Mouse (Mus musculus): ENCODE measurements around the gene Eml6.

Eml6 gene

GRCm38 (mm10) chr11:29751013-29751412, 274.8 kb downstream of the Eml6 start:
- DNase-seq (ENCODE audit: low spot score in 2 of 2): no peak

DNA sequence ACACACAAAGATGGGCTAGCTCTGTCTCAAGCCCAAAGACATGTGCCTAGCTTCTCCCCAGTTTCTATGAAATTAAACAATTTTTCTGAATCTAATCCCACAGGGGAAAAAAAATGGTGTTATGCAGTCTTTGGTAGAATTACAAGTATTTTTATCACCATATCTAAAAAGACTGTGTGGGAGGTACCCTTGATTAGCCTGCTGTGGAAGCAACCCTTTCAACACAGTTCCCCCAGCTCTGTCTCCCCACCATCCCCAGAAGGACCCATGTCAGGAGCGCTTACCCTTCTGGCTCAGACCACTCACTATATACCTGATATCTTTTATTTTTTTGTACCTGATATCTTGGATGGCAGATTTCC, 276.4 kb downstream of the Eml6 start:
- DNase-seq (ENCODE audit: low spot score in 2 of 2): no peak

DNA sequence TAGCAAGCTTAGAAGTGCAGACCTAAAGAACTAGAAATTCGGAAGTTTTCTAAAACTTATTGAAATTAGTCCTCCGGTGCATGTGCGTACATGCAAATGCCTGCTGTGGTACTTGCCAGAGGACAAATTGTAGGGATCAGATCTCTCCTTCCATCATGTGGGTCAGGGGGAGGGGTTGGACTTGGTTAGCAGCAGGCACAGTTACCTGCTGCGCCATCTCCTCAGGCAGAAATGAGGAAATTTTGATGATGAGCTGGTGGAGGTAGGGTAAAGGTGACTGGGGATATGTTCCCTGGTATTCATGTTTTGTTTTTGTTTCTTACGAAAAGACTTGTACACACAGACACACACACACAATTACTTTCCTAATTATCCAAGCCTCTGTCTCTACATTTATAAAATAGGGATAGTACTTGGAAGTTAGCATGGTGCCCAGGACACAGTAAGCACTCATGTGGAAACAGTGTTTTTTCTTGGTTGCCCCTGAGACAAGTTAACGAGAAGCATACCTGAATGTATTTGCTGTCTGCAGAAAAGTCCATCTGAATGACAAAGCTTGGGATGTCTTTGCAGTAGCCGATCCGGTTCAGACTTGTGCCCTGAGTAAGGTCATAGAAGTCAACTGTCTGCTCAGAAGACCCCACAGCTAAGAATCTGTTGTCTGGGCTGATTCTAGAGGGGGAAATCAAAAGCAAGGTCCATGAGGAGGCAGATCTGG, 276.9 kb downstream of the Eml6 start:
- DNase-seq (ENCODE audit: low spot score in 2 of 2): no peak

DNA sequence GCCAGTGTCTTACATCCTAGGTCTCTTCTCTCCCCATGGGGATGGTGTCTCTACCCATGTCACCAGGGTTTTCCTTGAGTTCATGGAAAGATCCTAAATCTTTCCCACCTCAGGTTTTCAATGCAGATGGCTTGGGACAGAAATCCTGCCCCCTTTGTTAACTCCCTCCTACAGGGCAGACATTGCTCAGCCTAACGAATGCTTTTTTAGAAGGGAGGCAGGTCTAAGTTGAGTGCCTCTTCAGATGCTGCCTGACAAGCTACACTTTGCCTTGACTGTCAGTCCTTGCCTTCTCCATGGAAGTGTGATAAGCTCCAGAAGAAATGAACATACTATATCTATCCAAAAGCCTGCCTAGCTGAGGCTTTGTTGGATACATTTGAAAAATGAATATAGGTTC, 278.0 kb downstream of the Eml6 start:
- DNase-seq (ENCODE audit: low spot score in 2 of 2): no peak

DNA sequence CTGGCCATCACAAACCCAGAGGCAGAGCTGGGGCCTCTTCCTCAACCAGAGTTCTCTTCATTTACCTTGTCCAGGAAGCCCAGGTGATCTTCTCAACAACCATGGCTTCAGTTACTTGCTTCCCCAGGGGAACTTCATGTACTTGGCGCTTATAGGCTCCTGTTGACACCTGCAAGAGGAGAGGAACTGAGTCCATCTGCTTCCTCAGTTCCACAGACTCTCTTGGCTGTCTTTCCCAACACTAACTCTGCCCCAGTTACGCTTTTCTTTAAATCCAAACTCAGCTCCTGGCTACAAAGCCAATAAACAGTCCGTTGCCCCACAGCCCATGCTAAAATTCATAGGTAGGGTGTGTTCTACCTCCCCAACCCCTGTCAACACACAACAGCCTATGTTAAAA, 278.5 kb downstream of the Eml6 start:
- DNase-seq (ENCODE audit: low spot score in 2 of 2): no peak

DNA sequence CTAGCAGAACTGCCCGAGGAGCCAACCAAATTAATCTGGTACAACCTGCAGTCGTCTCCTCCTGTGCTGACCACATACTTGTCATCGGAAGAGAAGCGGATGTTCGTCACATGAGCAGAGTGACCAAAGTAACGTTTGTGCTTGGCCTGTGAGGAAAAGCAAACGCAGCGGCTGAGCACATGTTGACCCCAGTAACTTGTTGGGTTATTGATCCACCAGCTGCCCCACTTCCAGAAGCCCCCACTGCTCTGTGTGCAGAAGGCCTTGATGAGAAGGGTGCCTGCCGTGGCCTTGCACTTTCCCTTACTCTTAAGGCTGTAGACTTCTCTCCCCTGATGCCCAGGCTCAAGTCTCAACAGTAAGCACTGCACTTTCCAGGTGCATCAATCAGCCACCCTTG, 279.6 kb downstream of the Eml6 start:
- no peak for DNase-seq (ENCODE audit: low spot score in 2 of 2)

DNA sequence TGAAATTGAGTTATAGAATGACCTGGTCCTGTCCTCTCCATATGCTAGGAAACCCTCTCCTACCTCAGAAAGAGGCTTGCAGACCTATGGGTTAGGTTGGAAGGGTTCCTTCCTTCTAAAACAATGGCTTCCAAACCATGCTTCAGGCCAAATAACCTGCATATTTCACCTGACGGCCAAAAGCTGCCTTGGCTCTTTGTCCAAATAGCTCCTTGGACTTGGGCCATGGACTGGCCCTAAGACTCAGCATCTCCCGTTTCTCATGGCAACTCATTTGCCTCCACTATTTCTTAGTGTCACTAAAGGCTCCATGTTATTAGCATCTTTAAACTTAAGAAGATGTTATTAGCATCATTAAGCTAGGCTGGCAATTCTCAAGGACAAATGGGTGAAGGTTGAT, 280.3 kb downstream of the Eml6 start:
- no peak for DNase-seq (ENCODE audit: low spot score in 2 of 2)

GRCm38 (mm10) chr11:29744760-29745430, 280.9 kb downstream of the Eml6 start:
- no peak for DNase-seq (ENCODE audit: low spot score in 2 of 2)

GRCm38 (mm10) chr11:29739752-29740151, 286.1 kb downstream of the Eml6 start:
- DNase-seq (ENCODE audit: low spot score in 2 of 2): no peak

DNA sequence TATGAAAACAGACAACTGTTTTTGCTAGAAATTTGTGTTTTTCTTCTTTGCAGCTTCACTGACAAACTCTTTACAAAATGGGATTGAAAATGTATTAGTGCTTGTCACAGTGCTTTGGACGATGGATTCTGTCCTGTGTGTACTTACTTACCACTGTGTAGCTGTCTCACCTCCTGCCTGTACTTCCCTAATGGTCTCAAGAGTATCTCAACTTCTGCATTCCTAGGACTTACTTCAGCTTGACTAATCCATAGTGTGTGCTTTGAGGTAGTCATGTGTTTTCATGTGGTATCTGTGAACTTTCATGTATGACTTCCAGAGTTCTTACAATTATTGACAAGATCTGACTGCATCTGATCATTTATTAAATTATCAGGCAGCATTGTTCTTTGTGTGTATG, 297.9 kb downstream of the Eml6 start:
- DNase-seq (ENCODE audit: low spot score in 2 of 2): no peak

GRCm38 (mm10) chr11:29725610-29726009, 300.2 kb downstream of the Eml6 start:
- DNase-seq (ENCODE audit: low spot score in 2 of 2): no peak

GRCm38 (mm10) chr11:29725167-29725566, 300.7 kb downstream of the Eml6 start:
- DNase-seq (ENCODE audit: low spot score in 2 of 2): no peak

DNA sequence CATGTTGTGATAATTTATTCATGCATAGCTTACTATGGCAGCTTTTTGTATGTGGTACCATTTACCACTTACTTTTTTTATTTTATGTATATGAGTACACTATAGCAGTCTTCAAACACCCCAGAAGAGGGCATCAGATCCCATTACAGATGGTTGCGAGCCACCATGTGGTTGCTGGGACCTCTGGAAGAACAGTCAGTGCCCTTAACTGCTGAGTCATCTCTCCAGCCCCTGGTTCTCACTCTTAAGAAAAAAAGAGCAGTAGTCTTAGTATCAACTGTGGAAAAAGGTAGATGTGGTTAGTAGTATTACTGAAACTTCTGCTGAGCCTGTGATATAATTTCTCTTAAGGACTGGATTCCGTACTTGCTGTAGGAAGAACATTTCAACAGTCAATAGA, 301.6 kb downstream of the Eml6 start:
- DNase-seq (ENCODE audit: low spot score in 2 of 2): no peak

- no peak for DNase-seq (ENCODE audit: low spot score in 2 of 2)
These were observed 306.2 kb downstream of the Eml6 start for GRCm38 (mm10) chr11:29719597-29719996.

- no peak for DNase-seq (ENCODE audit: low spot score in 2 of 2)
These were observed 307.3 kb downstream of the Eml6 start for GRCm38 (mm10) chr11:29718541-29718940.

DNA sequence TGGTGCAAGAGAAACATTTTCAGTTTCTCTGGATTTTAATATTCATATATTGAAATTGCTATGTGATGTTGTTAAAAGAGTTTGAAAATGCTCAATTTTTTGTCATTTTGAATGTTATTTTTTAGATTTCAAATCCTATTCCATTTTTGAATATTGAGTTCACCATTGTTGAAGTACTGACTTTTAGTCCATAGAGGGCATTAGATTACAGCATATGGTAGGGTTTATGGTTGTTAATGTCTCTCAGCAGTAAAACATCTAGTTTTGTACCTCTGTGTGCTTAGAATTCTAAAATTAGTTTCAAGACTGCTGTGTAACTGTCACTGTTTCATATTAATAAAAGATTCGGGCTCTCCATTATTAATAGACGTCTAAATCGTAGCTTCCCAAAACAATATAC, 310.3 kb downstream of the Eml6 start:
- DNase-seq (ENCODE audit: low spot score in 2 of 2): no peak

GRCm38 (mm10) chr11:29714789-29715188, 311.0 kb downstream of the Eml6 start:
- DNase-seq (ENCODE audit: low spot score in 2 of 2): no peak

- no peak for DNase-seq (ENCODE audit: low spot score in 2 of 2)
These were observed 311.7 kb downstream of the Eml6 start for GRCm38 (mm10) chr11:29714114-29714513.

DNA sequence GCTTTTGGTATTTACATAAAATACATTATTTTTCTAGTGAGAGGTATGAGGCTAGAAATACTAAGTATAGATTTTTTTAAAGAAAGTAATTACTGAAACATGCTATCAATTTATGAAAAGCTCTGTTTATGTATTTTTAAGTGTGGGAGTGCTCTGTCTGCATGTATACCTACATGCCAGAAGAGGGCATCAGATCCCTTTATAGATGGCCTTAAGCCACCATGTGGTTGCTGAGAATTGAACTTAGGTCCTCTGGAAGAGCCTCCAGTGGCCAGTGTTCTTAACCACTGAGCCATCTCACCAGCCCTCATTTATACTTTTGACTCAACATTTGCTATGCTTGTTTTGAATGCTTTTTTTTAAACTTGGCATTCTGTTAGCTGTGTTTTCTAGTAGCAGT, 316.3 kb downstream of the Eml6 start:
- no peak for DNase-seq (ENCODE audit: low spot score in 2 of 2)

- no peak for DNase-seq (ENCODE audit: low spot score in 2 of 2)
These were observed 319.0 kb downstream of the Eml6 start for GRCm38 (mm10) chr11:29706845-29707244.

DNA sequence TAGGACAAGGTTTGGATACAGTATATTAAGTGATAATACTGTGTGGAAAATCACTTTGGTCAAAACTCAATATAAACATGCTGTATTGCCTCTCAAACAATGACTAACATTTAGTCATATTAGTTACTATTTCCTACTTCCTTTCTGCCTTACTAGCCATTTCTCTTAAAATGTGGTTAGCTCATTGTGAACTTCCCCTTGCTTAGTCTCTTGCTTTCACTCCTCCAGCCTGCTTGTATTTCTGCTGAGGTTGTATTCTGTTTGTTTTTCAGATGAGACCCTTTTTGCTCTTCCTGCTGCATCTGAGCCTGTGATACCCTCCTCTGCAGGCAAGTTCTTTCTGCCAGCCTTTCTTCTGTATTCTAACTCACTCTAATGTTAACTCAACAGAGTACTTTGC, 320.6 kb downstream of the Eml6 start:
- DNase-seq (ENCODE audit: low spot score in 2 of 2): no peak

DNA sequence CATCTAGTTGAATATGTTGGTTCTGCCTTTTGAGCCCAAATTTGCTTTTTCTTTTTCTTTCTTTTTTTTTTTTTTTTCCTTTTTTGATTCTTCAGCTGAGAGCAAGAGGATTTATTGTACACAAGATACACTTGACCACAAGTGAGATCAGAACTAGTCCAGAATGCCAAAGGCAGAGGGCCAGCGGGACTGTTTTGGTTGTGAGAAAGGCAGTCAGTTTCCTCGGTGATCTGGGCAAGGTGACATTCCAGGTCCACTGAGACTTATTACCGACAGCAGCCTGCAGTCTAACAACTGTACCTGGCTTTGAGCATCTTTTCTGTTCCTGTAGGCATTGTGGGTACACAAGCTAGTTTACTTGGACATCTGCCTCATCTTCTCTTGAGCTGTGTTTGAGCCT, 323.1 kb downstream of the Eml6 start:
- no peak for DNase-seq (ENCODE audit: low spot score in 2 of 2)

- DNase-seq (ENCODE audit: low spot score in 2 of 2): no peak
These were observed 331.1 kb downstream of the Eml6 start for GRCm38 (mm10) chr11:29694754-29695153.

All from spleen, postnatal 14 days (tissue).